Mouse (Mus musculus) small intestine, adult 2 months (tissue): ENCODE measurements around the gene Nkpd1.

Source experiments
- CTCF ChIP-seq: fragments of 200-500 bp; IDR thresholded peaks from 2 replicates; pipeline ENCODE4 v1.5.1; 2012; ENCODE audit warnings: low read depth, mild to moderate bottlenecking, control low read depth, inconsistent platforms, low read length, moderate library complexity, mixed read lengths; ENCODE audit not compliant: insufficient replicate concordance, insufficient read length; ENCODE audit errors: extremely low read depth
- POLR2A ChIP-seq: fragments of 200-500 bp; IDR thresholded peaks from 2 replicates; pipeline ENCODE4 v1.6.1; 2012; ENCODE audit warnings: low read depth, mild to moderate bottlenecking, control low read depth, inconsistent platforms, low read length, moderate library complexity

GRCm38 (mm10) chr7:19498326-19498725, 19.3 kb upstream of the Nkpd1 start:
- TF ChIP-seq CTCF (no peak), POLR2A (no peak)
